Mouse (Mus musculus): ENCODE data around the gene Cmc1. TPM values are rescaled to one million over a fixed set of nuclear protein-coding genes. Genes with fewer than 3 reads are reported as not detected.

The Cmc1 gene
- polyA plus RNA-seq, 2 experiments: 10.5 to 50.1 TPM

GRCm38 (mm10) chr9:118110360-118110710, 39.6 kb downstream of the Cmc1 start:
- H3K9ac ChIP-seq (ENCODE audit: low read depth, low read length, severe bottlenecking): no peak overlapping the region

GRCm38 (mm10) chr9:118109697-118110359, 40.1 kb downstream of the Cmc1 start:
- no peaks in the 10 kb centered on the region for H3K4me1 ChIP-seq (ENCODE audit: control insufficient read depth, insufficient read depth, low read length)
- no peaks in the 10 kb centered on the region for H3K27me3 ChIP-seq (ENCODE audit: control insufficient read depth, insufficient read depth, low read length)
- no peak overlapping the region for H3K27ac ChIP-seq (replicated peaks; ENCODE audit: low read depth, low read length)
- H3K9ac ChIP-seq (ENCODE audit: low read depth, low read length, severe bottlenecking): no peak overlapping the region
- no peak overlapping the region for H3K4me3 ChIP-seq (replicated peaks; ENCODE audit: low read length)
- no peak for TF ChIP-seq POLR2A (IDR thresholded peaks at IDR 0.05; ENCODE audit: borderline replicate concordance, extremely low read depth, insufficient read depth, insufficient read length)
- no peak for DNase-seq (ENCODE audit: low spot score)
- ATAC-seq (ENCODE audit: low FRiP score, low read depth): no peak
- H3K9me3 ChIP-seq (ENCODE audit: control insufficient read depth, low read length): no peaks in the 10 kb centered on the region
- no peak overlapping the region for H3K4me2 ChIP-seq (replicated peaks; ENCODE audit: low read depth, low read length, severe bottlenecking)
- no peaks in the 10 kb centered on the region for H3K36me3 ChIP-seq (ENCODE audit: control insufficient read depth, insufficient read depth, low read length)
- 57% methylated on average over 7 of the region's 7 CpGs for WGBS

More at GRCm38 (mm10) chr9:118110360-118110710, 39.6 kb downstream of the Cmc1 start:
- no peaks in the 10 kb centered on the region for H3K9me3 ChIP-seq (ENCODE audit: control insufficient read depth, low read length)
- 39% methylated on average over 2 of the region's 2 CpGs for whole genome bisulfite sequencing
- no peaks in the 10 kb centered on the region for H3K4me1 ChIP-seq (ENCODE audit: control insufficient read depth, insufficient read depth, low read length)
- no peak overlapping the region for H3K4me3 ChIP-seq (replicated peaks; ENCODE audit: low read length)
- H3K27ac ChIP-seq (replicated peaks; ENCODE audit: low read depth, low read length): no peak overlapping the region
- H3K36me3 ChIP-seq (ENCODE audit: control insufficient read depth, insufficient read depth, low read length): no peaks in the 10 kb centered on the region
- H3K4me2 ChIP-seq (replicated peaks; ENCODE audit: low read depth, low read length, severe bottlenecking): no peak overlapping the region
- H3K27me3 ChIP-seq (ENCODE audit: control insufficient read depth, insufficient read depth, low read length): no peaks in the 10 kb centered on the region
- ATAC-seq (ENCODE audit: low FRiP score, low read depth): no peak
- no peak for TF ChIP-seq POLR2A (IDR thresholded peaks at IDR 0.05; ENCODE audit: borderline replicate concordance, extremely low read depth, insufficient read depth, insufficient read length)
- DNase-seq (ENCODE audit: low spot score): no peak

- WGBS: 32% methylated on average over 4 of the region's 4 CpGs
- ATAC-seq (ENCODE audit: low FRiP score, low read depth): no peak
- Histone ChIP-seq H3K9me3 (ENCODE audit: control insufficient read depth, low read length) (no peaks in the 10 kb centered on the region), H3K4me2 (replicated peaks; ENCODE audit: low read depth, low read length, severe bottlenecking) (no peak overlapping the region), H3K4me3 (replicated peaks; ENCODE audit: low read length) (no peak overlapping the region), H3K4me1 (ENCODE audit: control insufficient read depth, insufficient read depth, low read length) (no peaks in the 10 kb centered on the region), H3K27ac (replicated peaks; ENCODE audit: low read depth, low read length) (no peak overlapping the region), H3K36me3 (ENCODE audit: control insufficient read depth, insufficient read depth, low read length) (no peaks in the 10 kb centered on the region), H3K27me3 (ENCODE audit: control insufficient read depth, insufficient read depth, low read length) (no peaks in the 10 kb centered on the region), H3K9ac (ENCODE audit: low read depth, low read length, severe bottlenecking) (no peak overlapping the region)
- TF ChIP-seq POLR2A (IDR thresholded peaks at IDR 0.05; ENCODE audit: borderline replicate concordance, extremely low read depth, insufficient read depth, insufficient read length): no peak
- no peak for DNase-seq (ENCODE audit: low spot score)
These were observed 41.4 kb downstream of the Cmc1 start for GRCm38 (mm10) chr9:118108527-118109011.

GRCm38 (mm10) chr9:118101802-118102201, 48.2 kb downstream of the Cmc1 start:
- 65% methylated on average over 2 of the region's 2 CpGs for WGBS
- Histone ChIP-seq H3K4me3 (replicated peaks; ENCODE audit: low read length) (no peak overlapping the region), H3K36me3 (ENCODE audit: control insufficient read depth, insufficient read depth, low read length) (no peaks in the 10 kb centered on the region), H3K9me3 (ENCODE audit: control insufficient read depth, low read length) (no peaks in the 10 kb centered on the region), H3K4me1 (ENCODE audit: control insufficient read depth, insufficient read depth, low read length) (peaks cover under 1% of the 10 kb centered on the region; the same call in 1 of the 2 replicates), H3K27me3 (ENCODE audit: control insufficient read depth, insufficient read depth, low read length) (no peaks in the 10 kb centered on the region), H3K9ac (ENCODE audit: low read depth, low read length, severe bottlenecking) (no peak overlapping the region), H3K4me2 (replicated peaks; ENCODE audit: low read depth, low read length, severe bottlenecking) (no peak overlapping the region), H3K27ac (replicated peaks; ENCODE audit: low read depth, low read length) (no peak overlapping the region)
- TF ChIP-seq POLR2A (IDR thresholded peaks at IDR 0.05; ENCODE audit: borderline replicate concordance, extremely low read depth, insufficient read depth, insufficient read length): no peak
- ATAC-seq (ENCODE audit: low FRiP score, low read depth): no peak
- no peak for DNase-seq (ENCODE audit: low spot score)

- Histone ChIP-seq H3K4me1 (ENCODE audit: control insufficient read depth, insufficient read depth, low read length) (peaks cover 4% of the 10 kb centered on the region; the same call in 1 of the 2 replicates), H3K27ac (replicated peaks; ENCODE audit: low read depth, low read length) (no peak overlapping the region), H3K27me3 (ENCODE audit: control insufficient read depth, insufficient read depth, low read length) (no peaks in the 10 kb centered on the region), H3K4me2 (replicated peaks; ENCODE audit: low read depth, low read length, severe bottlenecking) (no peak overlapping the region), H3K36me3 (ENCODE audit: control insufficient read depth, insufficient read depth, low read length) (no peaks in the 10 kb centered on the region), H3K4me3 (replicated peaks; ENCODE audit: low read length) (no peak overlapping the region), H3K9me3 (ENCODE audit: control insufficient read depth, low read length) (no peaks in the 10 kb centered on the region), H3K9ac (ENCODE audit: low read depth, low read length, severe bottlenecking) (no peak overlapping the region)
- DNase-seq (ENCODE audit: low spot score): no peak
- no peak for ATAC-seq (ENCODE audit: low FRiP score, low read depth)
- no peak for TF ChIP-seq POLR2A (IDR thresholded peaks at IDR 0.05; ENCODE audit: borderline replicate concordance, extremely low read depth, insufficient read depth, insufficient read length)
- WGBS: 92% methylated on average over 2 of the region's 2 CpGs
These were observed 49.5 kb downstream of the Cmc1 start for GRCm38 (mm10) chr9:118100484-118100883.

Data from limb, embryonic 14.5 days (tissue).